Mouse (Mus musculus) myocyte (in vitro differentiated cells): ENCODE measurements around the gene Lpin2.

Source experiments
- CEBPB ChIP-seq: IDR thresholded peaks from 2 replicates; pipeline ENCODE4 v1.6.1; 2011; ENCODE audit warnings: mild to moderate bottlenecking, moderate library complexity; ENCODE audit not compliant: poor library complexity, insufficient read depth, severe bottlenecking
- E2F4 ChIP-seq: IDR thresholded peaks from one replicate; pipeline ENCODE4 v1.6.1; 2011; ENCODE audit warnings: mild to moderate bottlenecking, control low read depth, moderate library complexity; ENCODE audit not compliant: insufficient read depth
- MAX ChIP-seq: IDR thresholded peaks from one replicate; pipeline ENCODE4 v1.6.1; 2011; ENCODE audit warnings: low read depth, mild to moderate bottlenecking, control low read depth
- MYOD1 ChIP-seq, 3 experiments: IDR thresholded peaks; one replicate each; pipeline ENCODE4 v1.6.1; 2011; ENCODE audit warnings: control low read depth in 2 of 3, low read depth in 2 of 3, mild to moderate bottlenecking in 2 of 3, moderate library complexity in 1 of 3; ENCODE audit not compliant: insufficient read length in 2 of 3, control insufficient read depth in 1 of 3
- MYOG ChIP-seq, 3 experiments: IDR thresholded peaks; one replicate each; pipeline ENCODE4 v1.6.1; 2011; ENCODE audit warnings: control low read depth in 2 of 3, low read depth in 2 of 3, mild to moderate bottlenecking in 2 of 3; ENCODE audit not compliant: insufficient read length in 2 of 3, control insufficient read depth in 1 of 3, insufficient read depth in 1 of 3
- POLR2A ChIP-seq: IDR thresholded peaks from one replicate; pipeline ENCODE4 v1.6.1; 2011; ENCODE audit warnings: low read depth, mild to moderate bottlenecking, control low read depth, moderate library complexity; ENCODE audit not compliant: insufficient read length
- SRF ChIP-seq: IDR thresholded peaks from one replicate; pipeline ENCODE4 v1.6.1; 2011; ENCODE audit warnings: low read depth; ENCODE audit not compliant: control insufficient read depth, insufficient read length
- TCF12 ChIP-seq: IDR thresholded peaks from one replicate; pipeline ENCODE4 v1.6.1; 2011; ENCODE audit warnings: mild to moderate bottlenecking, control low read depth; ENCODE audit not compliant: poor library complexity, insufficient read depth, severe bottlenecking
- TCF3 ChIP-seq: IDR thresholded peaks from one replicate; pipeline ENCODE4 v1.6.1; 2011; ENCODE audit warnings: low read depth, control low read depth; ENCODE audit not compliant: insufficient read length

GRCm38 (mm10) chr17:71208376-71208775 is 26.0 kb downstream of the Lpin2 start:
- no peak for TF ChIP-seq MAX
- no peak for TF ChIP-seq E2F4
- TF ChIP-seq SRF, result no peak
- no peak for TF ChIP-seq TCF12
- TF ChIP-seq POLR2A, result no peak
- no peak for TF ChIP-seq MYOG (IDR thresholded peaks at IDR 0.05; ENCODE audit: control insufficient read depth in 1 of 3, insufficient read depth in 1 of 3, insufficient read length in 2 of 3, low read depth in 2 of 3)
- TF ChIP-seq MYOD1 (IDR thresholded peaks at IDR 0.05; ENCODE audit: control insufficient read depth in 1 of 3, insufficient read length in 2 of 3, low read depth in 2 of 3), result no peak
- TF ChIP-seq CEBPB, result no peak
- TF ChIP-seq TCF3, result no peak
